In genomic region chr10:75705681-75706400, GRCm38 (mm10) we compare ENCODE assay signal across 12 mouse cellular contexts. TPM values are rescaled to one million over a fixed set of nuclear protein-coding genes. Genes with fewer than 3 reads are reported as not detected.
A peak's percentile ranks its signal among the peaks of the same experiment; 100 is the strongest.
DNase-seq lines count a peak whose midpoint lies in the region; ATAC-seq lines count a peak whose summit lies in the region.
"Had no signal": no experiment of that assay in that cellular context is flagged by ENCODE, and none has a peak within 500 bp of the region (broad histone marks: within the 10 kb centered on the region; RNA-seq: fewer than 3 reads in every experiment).

No protein-coding gene starts in this region.

- no peak for ATAC-seq in neural tube, embryonic 15.5 days (ENCODE audit: low FRiP score)
- peak; percentile 81 for ATAC-seq in erythroblast, adult 5-6 weeks (replicated peaks; ENCODE audit: low FRiP score, poor library complexity, severe bottlenecking)
- ATAC-seq in megakaryocyte progenitor cell, adult 5-6 weeks (replicated peaks; ENCODE audit: poor library complexity), result peak; percentile 72
- ATAC-seq: hindbrain, postnatal 0 days had no signal

- H3K4me3 ChIP-seq in neural tube, embryonic 15.5 days (replicated peaks), result no peak overlapping the region
- H3K4me3 ChIP-seq: embryonic facial prominence, embryonic 15.5 days had no signal

- no peak overlapping the region for H3K4me2 ChIP-seq in neural tube, embryonic 15.5 days
- H3K4me2 ChIP-seq: embryonic facial prominence, embryonic 15.5 days had no signal

- H3K36me3 ChIP-seq in neural tube, embryonic 15.5 days, result peaks cover 30% of the 10 kb centered on the region

- H3K27ac ChIP-seq in neural tube, embryonic 15.5 days (replicated peaks), result peak overlapping the region; percentile 78; the same call in 1 of the 2 replicates

- no peak overlapping the region for H3K9ac ChIP-seq in neural tube, embryonic 15.5 days (replicated peaks)
- H3K9ac ChIP-seq: embryonic facial prominence, embryonic 15.5 days had no signal

- 80% methylated on average over 7 of the region's 7 CpGs for WGBS in neural tube, embryonic 15.5 days

- H3K27me3 ChIP-seq in neural tube, embryonic 15.5 days (replicated peaks), result no peaks in the 10 kb centered on the region
- H3K27me3 ChIP-seq: embryonic facial prominence, embryonic 15.5 days had no signal

- DNase-seq in adrenal gland, adult (ENCODE audit: inconsistent age in 2 of 2, low spot score in 1 of 2), result peak; percentile 70 to 83
- DNase-seq in adrenal gland, postnatal 4 days (ENCODE audit: low spot score in 2 of 2), result no peak
- DNase-seq in neural tube, embryonic 10.5 days (ENCODE audit: extremely low spot score, low spot score), result no peak
- no peak for DNase-seq in heart, adult 8-10 months (ENCODE audit: low spot score)
- no peak for DNase-seq in frontal cortex, adult 2 months (ENCODE audit: extremely low spot score in 1 of 2, low spot score in 1 of 2)
- DNase-seq: cerebellum, postnatal 10 days; lung, postnatal 4 days had no signal

- H3K9me3 ChIP-seq in neural tube, embryonic 15.5 days (replicated peaks), result no peaks in the 10 kb centered on the region
- H3K9me3 ChIP-seq: embryonic facial prominence, embryonic 15.5 days had no signal

- peaks cover 30% of the 10 kb centered on the region for H3K4me1 ChIP-seq in neural tube, embryonic 15.5 days

RNA-seq across cellular contexts. Expression of gene Cabin1, which starts 58.3 kb away (rescaled TPM):
- total RNA-seq in adrenal gland, postnatal 4 days (2021), result 10 to 100 TPM; 49.4 to 58.5 TPM
- 32.9 and 35.8 TPM in 2 replicates for polyA plus RNA-seq in neural tube, embryonic 15.5 days (2015; fragmentation: Nextera tagmentation; extraction: Ambion mirVana)
- total RNA-seq in erythroblast, adult 5-6 weeks (2015; ENCODE audit: low replicate concordance), result 133 and 187 TPM in 2 replicates
- total RNA-seq in erythroblast, adult 5-6 weeks (2017; ENCODE audit: low replicate concordance), result 246 and 264 TPM in 2 replicates
- 32.0 and 36.5 TPM in 2 replicates for total RNA-seq in megakaryocyte progenitor cell, adult 5-6 weeks (2015)
- 29.6 and 37.8 TPM in 2 replicates for total RNA-seq in megakaryocyte progenitor cell, adult 5-6 weeks (2017)
- 10 to 100 TPM; 15.5 to 22.0 (median 20.8) TPM for total RNA-seq in heart, adult 8-10 months (2022)
- polyA plus RNA-seq in frontal cortex, adult 2 months (2012; rRNA removed), result 50.9 and 57.4 TPM in 2 replicates

Comparison
In these comparisons a context has a peak if more than half of its experiments do, and no peak if none do; other contexts are left out.
1. DNase-seq: peak in adrenal gland, adult (2 of 2); none in adrenal gland, postnatal 4 days (0 of 2), neural tube, embryonic 10.5 days (single experiment), heart, adult 8-10 months (single experiment) and frontal cortex, adult 2 months (0 of 2).